ENCODE assay signal across 20 mouse cellular contexts in genomic region chr10:76542636-76543375, GRCm38 (mm10). TPM values are rescaled to one million over a fixed set of nuclear protein-coding genes. Genes with fewer than 3 reads are reported as not detected.
DNase-seq lines count a peak whose midpoint lies in the region; ATAC-seq and TF ChIP-seq lines count a peak whose summit lies in the region.
"Had no signal": no experiment of that assay in that cellular context is flagged by ENCODE, and none has a peak within 500 bp of the region (broad histone marks: within the 10 kb centered on the region; RNA-seq: fewer than 3 reads in every experiment).

No protein-coding gene starts in this region.

- H3K79me3 ChIP-seq in C2C12 (ENCODE audit: low read depth): no peaks in the 10 kb centered on the region

- ATAC-seq in megakaryocyte, adult 5-6 weeks (ENCODE audit: poor library complexity, severe bottlenecking): peak; percentile 68
- ATAC-seq: forebrain, embryonic 14.5 days; liver, postnatal 0 days had no signal

- H3K4me3 ChIP-seq in C2C12 (ENCODE audit: insufficient read depth, poor library complexity, severe bottlenecking): no peak overlapping the region
- H3K4me3 ChIP-seq: heart, embryonic 13.5 days; hindbrain, embryonic 12.5 days; limb, embryonic 13.5 days had no signal

- H3K36me3 ChIP-seq in C2C12 (ENCODE audit: control insufficient read depth, insufficient read depth): peaks cover 67% of the 10 kb centered on the region

- no peak for TF ChIP-seq CTCF in C2C12 (IDR thresholded peaks at IDR 0.05; ENCODE audit: control insufficient read depth, insufficient read depth, insufficient read length)

- DNase-seq in T-cell, adult 2 months (ENCODE audit: low spot score): peak; percentile 41
- DNase-seq in thymus, postnatal 10 days (ENCODE audit: low spot score in 2 of 2): peak; percentile 20 to 21
- no peak for DNase-seq in lung, postnatal 10 days
- no peak for DNase-seq in adrenal gland, adult 18-20 months (ENCODE audit: low spot score in 2 of 2)
- DNase-seq in urinary bladder, postnatal 36 days (ENCODE audit: low spot score in 2 of 2): no peak
- DNase-seq: kidney, adult 18-20 months; liver, postnatal 0 days; right cerebral cortex, postnatal 25 days had no signal

- H3K79me2 ChIP-seq in C2C12 (ENCODE audit: control insufficient read depth, insufficient read depth): no peaks in the 10 kb centered on the region

- no peaks in the 10 kb centered on the region for H3K27me3 ChIP-seq in C2C12 (ENCODE audit: control insufficient read depth, insufficient read depth, insufficient read length)
- H3K27me3 ChIP-seq: heart, embryonic 13.5 days; hindbrain, embryonic 12.5 days; limb, embryonic 13.5 days had no signal

- H3ac ChIP-seq in C2C12 (ENCODE audit: control insufficient read depth, insufficient read length, low read depth): no peak overlapping the region

TF ChIP-seq in C2C12, 6 proteins besides CTCF, POLR2A, EP300 and RAD21:
- TF ChIP-seq MYOD1 (IDR thresholded peaks at IDR 0.05; ENCODE audit: control insufficient read depth, insufficient read length, low read depth) (peak; percentile 2), FOSL1 (IDR thresholded peaks at IDR 0.05; ENCODE audit: insufficient read depth, low read length, poor library complexity, severe bottlenecking) (no peak), MYOG (IDR thresholded peaks at IDR 0.05; ENCODE audit: control insufficient read depth, extremely low read depth, insufficient read length) (no peak), CEBPB (IDR thresholded peaks at IDR 0.05; ENCODE audit: low read depth) (no peak), MAX (IDR thresholded peaks at IDR 0.05) (no peak), USF1 (IDR thresholded peaks at IDR 0.05; ENCODE audit: low read depth) (no peak)

RNA-seq across cellular contexts. Expression of gene Lss, which starts 11.4 kb away (rescaled TPM):
- polyA plus RNA-seq in C2C12 (2012; fragmentation: generic; extraction: Trizol): 20.3 TPM
- 0.98 and 2.1 TPM in 2 replicates for total RNA-seq in megakaryocyte, adult 5-6 weeks (2015)
- total RNA-seq in megakaryocyte, adult 5-6 weeks (2017): 1.7 and 2.5 TPM in 2 replicates
- total RNA-seq in adrenal gland, adult 18-20 months (2021): 10 to 100 TPM; 45.1 to 73.1 TPM

RNA-seq across cellular contexts. Expression of gene Spatc1l, which starts 19.3 kb away (rescaled TPM):
- 0.02 TPM for polyA plus RNA-seq in C2C12 (2012; fragmentation: generic; extraction: Trizol)
- total RNA-seq in megakaryocyte, adult 5-6 weeks (2015): not detected in 2 replicates
- total RNA-seq in megakaryocyte, adult 5-6 weeks (2017): not detected in 2 replicates
- total RNA-seq in adrenal gland, adult 18-20 months (2021): under 1 TPM in 1 of 2 experiments, not detected in 1; 0.32 TPM
- total RNA-seq: adrenal gland, postnatal 4 days; gastrocnemius, adult 8-10 months; left cerebral cortex, adult 18-20 months; monocyte, adult 5-6 weeks had no signal
- polyA plus RNA-seq: forebrain, embryonic 14.5 days; heart, embryonic 13.5 days; hindbrain, embryonic 12.5 days; limb, embryonic 13.5 days; liver, postnatal 0 days had no signal

RNA-seq across cellular contexts. Expression of gene Ftcd, which starts 32.6 kb away (rescaled TPM):
- polyA plus RNA-seq in C2C12 (2012; fragmentation: generic; extraction: Trizol): not detected
- not detected in 2 replicates for total RNA-seq in megakaryocyte, adult 5-6 weeks (2015)
- not detected in 2 replicates for total RNA-seq in megakaryocyte, adult 5-6 weeks (2017)
- not detected for total RNA-seq in adrenal gland, adult 18-20 months (2021)
- total RNA-seq: monocyte, adult 5-6 weeks had no signal
- polyA plus RNA-seq: forebrain, embryonic 14.5 days; hindbrain, embryonic 12.5 days; large intestine, adult 2 months; stomach, embryonic 14.5 days had no signal

Comparison
In these comparisons a context has a peak if more than half of its experiments do, and no peak if none do; other contexts are left out.
1. DNase-seq: peak in T-cell, adult 2 months (single experiment) and thymus, postnatal 10 days (2 of 2); none in lung, postnatal 10 days (single experiment), adrenal gland, adult 18-20 months (0 of 2) and urinary bladder, postnatal 36 days (0 of 2).
2. RNA of gene Lss, which starts 11.4 kb away (total RNA-seq): 45.1 to 73.1 TPM in adrenal gland, adult 18-20 months; 0.98 to 2.5 TPM in megakaryocyte, adult 5-6 weeks; every median in the first group is over 10 times any median in the second.